Comparison of ENCODE assay signal across 19 mouse cellular contexts in genomic region chr6:126477506-126477905, GRCm38 (mm10). TPM values are rescaled to one million over a fixed set of nuclear protein-coding genes. Genes with fewer than 3 reads are reported as not detected.
DNase-seq lines count a peak whose midpoint lies in the region; ATAC-seq lines count a peak whose summit lies in the region.
"Had no signal": no experiment of that assay in that cellular context is flagged by ENCODE, and none has a peak within 500 bp of the region (broad histone marks: within the 10 kb centered on the region; RNA-seq: fewer than 3 reads in every experiment).

No protein-coding gene starts in this region.

- peaks cover 14% of the 10 kb centered on the region for H3K4me1 ChIP-seq in hindbrain, embryonic 10.5 days (replicated peaks)
- no peaks in the 10 kb centered on the region for H3K4me1 ChIP-seq in hindbrain, embryonic 14.5 days (replicated peaks; ENCODE audit: control insufficient read depth, insufficient read depth, low read length)
- no peaks in the 10 kb centered on the region; the same call in 1 of the 2 replicates for H3K4me1 ChIP-seq in lung, embryonic 16.5 days (replicated peaks; ENCODE audit: control insufficient read depth, insufficient read depth, low read length)
- H3K4me1 ChIP-seq: heart, embryonic 10.5 days had no signal

- 0 out of 2 replicates have a peak overlapping the region, but pooled peaks have one; percentile 40 for H3K27ac ChIP-seq in hindbrain, embryonic 10.5 days
- no peak overlapping the region for H3K27ac ChIP-seq in hindbrain, embryonic 14.5 days
- H3K27ac ChIP-seq in lung, embryonic 16.5 days (ENCODE audit: low read length) = no peak overlapping the region
- H3K27ac ChIP-seq: heart, embryonic 10.5 days had no signal

- no peak overlapping the region for H3K4me2 ChIP-seq in hindbrain, embryonic 14.5 days (replicated peaks)
- H3K4me2 ChIP-seq in lung, embryonic 16.5 days (ENCODE audit: low read depth, low read length) = no peak overlapping the region

- intact Hi-C loops in left cerebral cortex, postnatal 10 days (cut with DNase I) = loop anchor here (10.0 kb wide), 1 partner anchor 1053 kb away; no protein-coding TSS in a partner anchor

- H3K4me3 ChIP-seq in hindbrain, embryonic 10.5 days = no peak overlapping the region
- H3K4me3 ChIP-seq in hindbrain, embryonic 14.5 days (replicated peaks; ENCODE audit: low read length) = no peak overlapping the region
- no peak overlapping the region for H3K4me3 ChIP-seq in lung, embryonic 16.5 days (ENCODE audit: low read length)
- H3K4me3 ChIP-seq: heart, embryonic 10.5 days had no signal

- no peaks in the 10 kb centered on the region for H3K9me3 ChIP-seq in hindbrain, embryonic 10.5 days
- H3K9me3 ChIP-seq in hindbrain, embryonic 14.5 days (ENCODE audit: control insufficient read depth, low read length) = no peaks in the 10 kb centered on the region
- no peaks in the 10 kb centered on the region for H3K9me3 ChIP-seq in lung, embryonic 16.5 days (ENCODE audit: control insufficient read depth, low read length)
- H3K9me3 ChIP-seq: heart, embryonic 10.5 days had no signal

- H3K27me3 ChIP-seq in hindbrain, embryonic 10.5 days (ENCODE audit: insufficient read depth, poor library complexity, severe bottlenecking) = 0 out of 2 replicates have a peak, but pooled peaks cover 6% of the 10 kb centered on the region
- H3K27me3 ChIP-seq in hindbrain, embryonic 14.5 days (ENCODE audit: control insufficient read depth, insufficient read depth, low read length) = no peaks in the 10 kb centered on the region
- H3K27me3 ChIP-seq in lung, embryonic 16.5 days (ENCODE audit: control insufficient read depth, insufficient read depth, low read depth, low read length) = no peaks in the 10 kb centered on the region

- H3K36me3 ChIP-seq in hindbrain, embryonic 10.5 days = no peaks in the 10 kb centered on the region
- H3K36me3 ChIP-seq in hindbrain, embryonic 14.5 days (replicated peaks; ENCODE audit: control insufficient read depth, insufficient read depth) = no peaks in the 10 kb centered on the region
- H3K36me3 ChIP-seq in lung, embryonic 16.5 days (ENCODE audit: control insufficient read depth, insufficient read depth, low read length) = no peaks in the 10 kb centered on the region
- H3K36me3 ChIP-seq: heart, embryonic 10.5 days had no signal

- no peak for DNase-seq in hindbrain, embryonic 10.5 days (ENCODE audit: low spot score)
- no peak for DNase-seq in hindbrain, embryonic 14.5 days (ENCODE audit: low spot score)
- DNase-seq in lung, postnatal 25 days (ENCODE audit: low spot score) = no peak
- peak; percentile 46 for DNase-seq in retina, postnatal 1 day
- DNase-seq in retina, embryonic 14.5 days (ENCODE audit: low spot score) = no peak
- no peak for DNase-seq in left cerebral cortex, postnatal 10 days (ENCODE audit: extremely low spot score in 1 of 2, low spot score in 2 of 2)
- DNase-seq: adrenal gland, postnatal 25 days; cerebellum, adult 2 months; cerebellum, postnatal 14 days; gastrocnemius, postnatal 36 days; heart, adult 18-20 months; heart, postnatal 10 days had no signal

- WGBS in hindbrain, embryonic 10.5 days = 15% methylated on average over 2 of the region's 2 CpGs
- 7% methylated on average over 2 of the region's 2 CpGs for WGBS in hindbrain, embryonic 14.5 days
- WGBS in lung, embryonic 16.5 days = 12% methylated on average over 2 of the region's 2 CpGs

- no peak for ATAC-seq in hindbrain, embryonic 14.5 days (ENCODE audit: low FRiP score)
- ATAC-seq in lung, embryonic 16.5 days (ENCODE audit: low read depth) = peak; percentile 38; the same call in 1 of the 2 replicates
- ATAC-seq: forebrain, embryonic 14.5 days; hindbrain, embryonic 16.5 days had no signal

- no peak overlapping the region for H3K9ac ChIP-seq in hindbrain, embryonic 14.5 days
- H3K9ac ChIP-seq in lung, embryonic 16.5 days (ENCODE audit: low read length) = no peak overlapping the region

RNA-seq across cellular contexts. Expression of gene Kcna5, which starts 57.7 kb away (rescaled TPM):
- polyA plus RNA-seq in hindbrain, embryonic 10.5 days (2016; fragmentation: Nextera tagmentation; extraction: Ambion mirVana) = 2.9 and 3.7 TPM in 2 replicates
- 2.9 and 3.3 TPM in 2 replicates for polyA plus RNA-seq in hindbrain, embryonic 14.5 days (2014; fragmentation: Nextera tagmentation; extraction: Ambion mirVana)
- 2.8 and 3.7 TPM in 2 replicates for polyA plus RNA-seq in lung, embryonic 16.5 days (2015; fragmentation: Nextera tagmentation; extraction: Ambion mirVana)
- 1 to 10 TPM; 2.9 to 4.3 TPM for total RNA-seq in left cerebral cortex, postnatal 10 days (2021)
- total RNA-seq: common myeloid progenitor, adult 5-6 weeks; ES-E14; hematopoietic stem cell, adult 5-6 weeks had no signal
